Mouse (Mus musculus) adrenal gland, postnatal 10 days (tissue): ENCODE results near the gene Pgm5. TPM values are rescaled to one million over a fixed set of nuclear protein-coding genes. Genes with fewer than 3 reads are reported as not detected.
A peak's percentile ranks its signal among the peaks of the same experiment; 100 is the strongest.

Source experiments
- DNase-seq: peaks from one replicate; pipeline ENCODE4 v3.0.0; 2021; ENCODE audit warnings: mixed read lengths
- total RNA-seq, 2 experiments: library from RNA; stranded (reverse); gene quantifications; 2 replicates each; pipeline ENCODE4 v1.2.3; 2021

The Pgm5 gene
- total RNA-seq, 2 experiments from 2014 or later = 47.4 to 48.7 TPM

DNA sequence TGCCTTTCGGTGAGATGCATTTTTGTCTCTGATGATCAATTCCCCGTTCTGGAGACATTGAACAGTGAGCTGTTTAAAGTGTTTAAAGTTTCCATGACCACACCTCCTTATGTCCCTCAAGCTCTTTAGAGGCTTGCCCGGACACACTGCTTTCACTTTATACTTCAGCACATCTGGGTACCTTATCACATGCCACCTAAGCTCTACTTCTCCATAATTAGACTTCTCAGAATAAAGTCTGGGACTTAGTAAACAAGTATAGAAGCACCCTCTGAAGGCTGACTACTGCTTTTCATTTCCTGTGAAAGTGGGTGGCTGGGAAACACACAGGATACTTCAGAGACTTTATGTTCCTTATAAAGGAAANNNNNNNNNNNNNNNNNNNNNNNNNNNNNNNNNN lies 204.7 kb downstream of the Pgm5 start:
- no peak for DNase-seq

GRCm38 (mm10) chr19:24653230-24653799 lies 208.3 kb downstream of the Pgm5 start:
- DNase-seq = no peak

- DNase-seq = no peak
Measured at GRCm38 (mm10) chr19:24652342-24653019, 209.2 kb downstream of the Pgm5 start.

GRCm38 (mm10) chr19:24651595-24651994 lies 210.1 kb downstream of the Pgm5 start:
- DNase-seq = no peak

DNA sequence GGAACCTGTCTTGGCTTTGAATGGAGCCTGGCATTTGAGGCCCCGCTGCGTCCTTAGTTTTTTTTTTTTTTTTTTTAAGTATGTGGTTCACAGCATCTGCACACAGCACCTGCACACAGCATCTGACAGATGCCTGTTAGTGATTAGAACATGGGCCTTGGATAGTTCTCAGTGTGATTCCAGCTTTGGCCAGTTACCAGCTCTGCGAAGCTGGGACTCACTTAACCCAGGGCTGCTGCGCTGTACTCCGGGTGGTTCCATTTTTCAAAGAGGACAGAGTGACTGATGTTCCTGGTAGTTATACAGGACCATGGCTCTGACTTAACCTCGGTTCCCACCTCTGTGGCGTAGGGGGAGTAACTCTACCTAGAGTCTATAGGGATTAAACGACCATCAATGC lies 211.2 kb downstream of the Pgm5 start:
- DNase-seq = no peak

DNA sequence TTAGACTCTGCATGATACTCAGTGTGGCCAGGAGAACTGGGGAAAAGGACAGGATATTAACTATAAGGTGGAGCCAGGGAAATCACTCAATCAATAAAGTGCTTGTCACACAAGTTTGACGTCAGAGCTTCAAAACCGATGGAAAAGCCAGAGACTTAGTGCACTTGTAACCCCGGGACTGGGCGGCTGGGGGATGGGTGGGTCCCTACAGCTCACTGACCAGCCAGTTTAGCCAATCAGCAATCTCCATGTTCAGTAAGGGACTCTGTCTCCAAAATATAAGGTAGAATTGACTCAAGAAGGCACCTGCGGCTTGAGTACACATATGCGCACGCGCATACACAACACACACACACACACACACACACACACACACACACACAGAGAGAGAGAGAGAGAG lies 213.6 kb downstream of the Pgm5 start:
- no peak for DNase-seq

DNA sequence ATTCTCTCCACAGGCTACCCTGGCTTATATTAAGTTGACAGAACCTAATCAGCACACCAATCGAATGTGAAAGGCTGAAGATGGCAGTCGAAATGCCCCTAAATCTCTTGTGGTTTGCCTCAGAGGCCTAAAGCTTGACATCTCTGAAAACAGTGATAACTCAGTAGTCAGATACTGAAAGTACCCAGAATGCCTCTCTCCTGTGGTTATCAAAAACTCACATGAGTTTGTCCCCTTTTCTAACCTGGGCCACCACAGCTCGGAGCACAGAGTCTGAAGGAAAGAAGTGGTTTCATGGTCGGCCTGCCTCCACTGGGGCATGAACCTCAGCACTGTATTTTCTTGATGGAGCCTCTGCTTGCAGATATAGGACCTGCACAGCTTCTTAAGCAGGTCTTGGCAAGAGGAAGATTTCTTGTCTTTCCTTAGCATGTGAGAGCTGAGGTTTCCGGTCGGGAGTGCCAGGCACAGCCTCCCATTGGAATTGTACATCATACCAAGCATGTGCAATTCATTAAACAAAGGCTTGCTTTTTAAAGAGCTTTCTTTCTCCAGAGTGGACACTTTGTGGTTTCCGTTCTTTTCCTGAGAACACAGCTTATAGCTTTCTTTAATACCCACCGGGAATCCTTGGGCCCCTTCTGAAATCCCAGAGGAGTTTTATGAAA lies 215.4 kb downstream of the Pgm5 start:
- no peak for DNase-seq

- DNase-seq = no peak
Measured at GRCm38 (mm10) chr19:24644971-24645370, 216.7 kb downstream of the Pgm5 start.

GRCm38 (mm10) chr19:24640982-24641381 lies 220.7 kb downstream of the Pgm5 start:
- DNase-seq = no peak

DNA sequence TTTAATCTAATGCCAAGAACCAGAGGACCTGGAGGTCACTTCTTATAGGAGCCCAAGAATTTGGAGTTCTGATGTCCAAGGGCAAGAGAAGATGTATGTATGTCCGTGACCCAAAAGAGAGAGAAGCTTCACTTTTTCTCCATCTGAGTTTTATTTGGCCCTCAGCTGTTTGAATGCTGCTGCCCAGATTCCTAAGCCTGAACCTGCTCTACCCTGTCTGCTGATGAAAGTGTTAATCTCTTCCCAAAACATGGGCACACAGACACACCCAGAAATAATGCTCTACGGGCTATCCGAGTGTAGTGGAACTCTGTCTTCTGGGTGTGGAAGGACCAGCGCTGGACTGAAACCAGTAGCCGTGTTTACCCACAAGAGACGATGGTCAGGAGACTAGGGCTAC lies 223.7 kb downstream of the Pgm5 start:
- no peak for DNase-seq

- DNase-seq = no peak
Measured at GRCm38 (mm10) chr19:24636616-24637015, 225.0 kb downstream of the Pgm5 start.

GRCm38 (mm10) chr19:24634602-24635001 lies 227.1 kb downstream of the Pgm5 start:
- peak; percentile 81 for DNase-seq

Other genes starting within 250 kb of the Pgm5 start
- under 1 TPM; 0.24 to 0.51 TPM for gene Tmem252, start 187.8 kb downstream of the Pgm5 start, total RNA-seq
- gene Gm10053, start 13.8 kb upstream of the Pgm5 start, total RNA-seq = 100 to 1,000 TPM; 680 to 715 TPM
- not detected for gene Foxd4, start 39.3 kb upstream of the Pgm5 start, total RNA-seq
- gene Cbwd1, start 99.8 kb upstream of the Pgm5 start, total RNA-seq = 10 to 100 TPM; 13.1 to 15.0 TPM
- gene Dock8, start 137.7 kb upstream of the Pgm5 start, total RNA-seq = 10 to 100 TPM; 23.0 to 29.0 TPM